Mouse (Mus musculus): ENCODE measurements around the gene Zcchc7. TPM values are rescaled to one million over a fixed set of nuclear protein-coding genes. Genes with fewer than 3 reads are reported as not detected.
"Not testable (repeated sequence)": the region's sequence is repeated elsewhere in the genome, so short reads cannot be mapped to it uniquely, and the experiment has no call there.

Gene Zcchc7
- total RNA-seq, 2 experiments from 2014 or later: 22.8 to 32.0 TPM

DNA sequence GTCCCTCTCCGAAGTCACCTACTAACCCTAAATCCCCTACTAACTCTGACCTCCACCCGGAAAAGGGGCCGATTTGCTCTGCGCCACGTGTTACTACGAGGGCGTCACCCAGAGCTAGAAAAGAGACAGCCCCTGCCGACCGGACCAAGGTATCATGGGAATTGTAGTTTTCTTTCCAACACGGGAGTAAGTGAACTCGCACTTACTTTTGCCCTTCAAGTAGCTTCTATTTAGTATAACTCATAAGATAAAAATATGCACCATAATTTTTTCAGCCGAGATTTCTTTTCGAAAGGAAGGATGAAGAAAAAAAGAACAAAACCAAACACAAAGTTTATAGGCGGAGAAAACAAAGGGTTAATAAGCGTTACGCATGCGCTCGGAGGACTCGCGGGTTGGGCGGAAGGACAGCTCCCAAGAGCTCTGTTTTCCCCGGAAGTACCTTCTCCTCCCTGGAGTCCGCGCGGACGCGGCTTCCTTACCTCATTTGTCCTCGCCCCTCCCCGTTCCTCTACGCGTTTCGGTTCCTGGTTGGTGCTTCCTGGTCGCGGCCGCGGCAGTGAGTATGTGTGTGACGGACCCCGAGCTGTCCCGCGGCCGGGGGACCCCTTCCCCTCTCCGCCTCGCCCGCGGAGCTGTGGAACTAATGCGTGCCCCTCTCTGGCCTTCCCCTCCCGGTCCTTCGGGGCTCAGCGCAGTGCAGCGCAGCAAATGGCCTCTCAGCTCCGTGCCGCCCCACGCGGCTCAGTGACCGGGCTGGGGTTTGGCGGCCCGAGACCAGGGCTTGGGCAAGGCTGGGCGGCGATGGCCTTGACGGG lies 666 bp downstream of the Zcchc7 start:
- peak; percentile 74 to 91 for DNase-seq (ENCODE audit: low spot score in 2 of 2)

DNA sequence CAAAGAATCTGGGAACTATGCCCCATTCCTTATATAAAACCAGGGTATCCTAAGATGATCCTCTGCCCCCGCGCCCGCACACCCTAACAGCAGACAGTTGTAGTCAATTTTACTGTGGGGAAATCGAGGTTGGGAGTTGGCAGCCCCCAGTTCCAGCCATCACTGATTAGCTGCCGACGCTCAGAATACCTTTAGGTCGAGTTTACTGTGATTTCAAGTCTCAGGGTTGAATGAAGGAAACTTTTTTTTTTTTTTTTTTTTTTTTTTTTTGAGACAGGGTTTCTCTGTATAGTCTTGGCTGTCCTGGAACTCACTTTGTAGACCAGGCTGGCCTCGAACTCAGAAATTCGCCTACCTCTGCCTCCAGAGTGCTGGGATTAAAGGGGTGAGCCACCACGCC lies 1.5 kb downstream of the Zcchc7 start:
- DNase-seq (ENCODE audit: low spot score in 2 of 2): not testable (repeated sequence)

DNA sequence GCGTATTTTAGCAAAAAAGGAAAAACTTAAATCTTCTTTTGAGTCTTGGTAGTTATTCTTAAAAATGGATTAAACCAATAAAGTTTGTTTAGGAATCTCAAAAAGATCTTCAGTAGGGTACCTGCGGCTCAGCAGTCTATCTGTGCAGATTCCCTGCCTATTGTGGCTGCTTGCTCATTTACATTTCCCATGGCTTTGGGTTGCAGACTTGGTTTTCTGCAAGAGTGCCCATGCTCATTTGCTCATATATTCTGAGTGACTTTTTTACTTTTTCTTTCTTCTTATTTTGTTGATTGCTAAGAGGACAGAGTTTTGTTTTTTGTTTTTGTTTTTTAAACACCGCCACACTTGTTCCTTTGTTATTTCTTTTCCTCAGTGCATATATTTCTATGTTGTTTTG lies 19.2 kb downstream of the Zcchc7 start:
- DNase-seq (ENCODE audit: low spot score in 2 of 2): no peak

- no peak for DNase-seq (ENCODE audit: low spot score in 2 of 2)
These were observed 21.0 kb downstream of the Zcchc7 start for GRCm38 (mm10) chr4:44776651-44777050.

- DNase-seq (ENCODE audit: low spot score in 2 of 2): no peak
These were observed 21.4 kb downstream of the Zcchc7 start for GRCm38 (mm10) chr4:44777101-44777500.

- DNase-seq (ENCODE audit: low spot score in 2 of 2): no peak
These were observed 22.0 kb downstream of the Zcchc7 start for GRCm38 (mm10) chr4:44777711-44778110.

DNA sequence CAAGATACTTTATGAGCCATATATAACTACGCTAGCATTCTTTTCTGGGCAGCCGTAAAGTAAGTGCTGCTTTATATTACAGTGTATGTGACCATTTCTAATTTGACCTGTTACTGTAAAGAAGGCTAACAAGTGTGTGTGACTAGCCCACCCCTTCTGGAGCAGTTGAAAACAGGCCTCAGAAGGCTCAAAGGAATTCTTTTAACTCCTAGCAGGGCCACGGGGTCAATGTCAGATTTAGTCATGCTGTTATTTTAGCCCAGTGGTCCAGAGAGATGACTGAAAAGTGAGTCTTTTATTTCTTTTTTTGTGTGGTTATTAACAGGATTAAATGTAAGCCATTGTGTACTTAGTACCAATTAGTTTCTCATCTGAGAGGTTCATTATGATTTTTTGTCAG lies 22.6 kb downstream of the Zcchc7 start:
- DNase-seq (ENCODE audit: low spot score in 2 of 2): no peak

DNA sequence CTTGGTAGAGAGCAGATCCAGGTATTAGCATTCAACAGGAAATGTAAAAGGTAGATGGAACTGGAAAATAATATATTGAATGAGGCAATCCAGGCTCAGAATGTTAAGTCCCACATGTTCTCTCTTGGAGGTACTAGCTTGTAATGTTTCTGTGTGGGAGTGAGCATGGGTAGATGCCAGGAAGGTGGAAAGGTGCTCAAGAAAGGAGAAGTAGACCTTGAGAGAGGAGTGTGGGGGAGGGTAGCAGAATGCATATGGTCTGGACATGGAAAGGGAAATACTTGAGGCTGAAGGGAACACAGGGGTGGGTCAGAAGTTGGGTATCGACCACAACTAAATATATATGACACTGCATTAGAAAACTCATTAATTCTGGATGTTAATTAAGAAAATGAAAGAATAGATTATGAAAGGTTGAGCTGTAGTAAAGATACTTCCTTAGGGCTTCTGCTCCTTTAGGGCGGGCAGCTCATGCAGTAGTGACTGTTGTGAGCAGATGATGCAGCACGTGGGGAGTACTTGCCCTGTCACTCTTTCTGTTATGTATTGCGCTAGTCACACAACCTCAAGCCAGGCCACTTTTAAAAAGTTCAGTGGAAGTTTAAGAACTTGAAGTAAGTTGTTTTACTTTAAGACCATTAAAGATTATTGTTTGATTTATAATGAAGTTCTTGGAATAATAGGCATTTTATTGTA lies 24.9 kb downstream of the Zcchc7 start:
- DNase-seq (ENCODE audit: low spot score in 2 of 2): no peak

DNA sequence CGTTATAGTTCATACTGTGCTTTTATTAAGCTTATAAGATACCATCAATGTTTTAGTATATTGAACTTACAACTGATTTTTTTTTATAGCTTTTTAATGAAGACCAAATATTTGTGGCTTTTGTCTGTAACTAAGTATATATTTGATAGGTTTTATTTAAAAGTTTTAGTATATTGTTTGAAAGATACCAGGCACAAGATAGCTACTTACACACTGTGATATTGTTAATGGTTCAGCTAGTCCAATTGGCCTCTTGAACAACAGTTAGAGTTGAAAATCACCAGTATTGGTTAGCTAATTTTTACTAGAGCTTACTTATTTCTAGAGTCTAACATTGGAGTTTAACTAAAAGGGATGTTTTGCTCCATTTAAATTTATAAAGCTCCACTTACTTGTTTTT lies 25.8 kb downstream of the Zcchc7 start:
- no peak for DNase-seq (ENCODE audit: low spot score in 2 of 2)

DNA sequence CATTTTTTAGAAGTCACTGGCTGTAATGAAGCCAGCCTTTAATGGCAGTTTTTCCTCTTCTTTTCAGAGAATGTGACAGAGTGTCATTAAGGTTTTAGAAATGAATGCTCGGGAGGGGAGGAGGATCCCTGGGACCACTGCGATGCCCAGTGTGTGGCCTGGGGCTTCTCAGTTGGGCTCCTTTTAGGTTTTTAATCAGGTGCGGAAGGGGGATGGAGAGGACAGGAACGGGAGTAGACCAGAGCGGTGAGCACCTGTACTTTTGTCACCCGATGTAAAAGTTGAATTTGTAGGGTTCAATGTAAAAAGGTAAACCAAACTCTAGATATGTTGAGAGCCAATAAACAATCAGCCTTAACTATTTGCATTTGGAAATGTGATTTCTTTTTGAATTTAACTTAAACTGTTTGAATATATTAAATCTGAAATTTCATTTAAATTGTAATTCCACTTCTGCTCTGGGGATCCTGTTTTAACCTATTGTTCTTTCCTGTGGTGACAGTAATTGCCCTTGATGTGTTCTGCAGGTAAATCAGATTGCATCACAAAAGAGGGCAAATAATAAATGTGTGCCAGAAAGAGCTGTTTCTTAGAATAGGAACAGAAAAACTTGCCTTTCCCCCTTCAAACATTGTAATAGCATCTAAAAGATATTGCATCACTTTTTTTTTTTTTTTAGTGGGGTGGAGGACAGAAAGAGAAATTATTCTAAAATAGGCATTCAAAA lies 28.1 kb downstream of the Zcchc7 start:
- no peak for DNase-seq (ENCODE audit: low spot score in 2 of 2)

GRCm38 (mm10) chr4:44812855-44813254 lies 57.2 kb downstream of the Zcchc7 start:
- DNase-seq (ENCODE audit: low spot score in 2 of 2): no peak

GRCm38 (mm10) chr4:44813770-44814169 lies 58.1 kb downstream of the Zcchc7 start:
- no peak for DNase-seq (ENCODE audit: low spot score in 2 of 2)

- DNase-seq (ENCODE audit: low spot score in 2 of 2): no peak
These were observed 60.9 kb downstream of the Zcchc7 start for GRCm38 (mm10) chr4:44816584-44816983.

- DNase-seq (ENCODE audit: low spot score in 2 of 2): no peak
These were observed 74.9 kb downstream of the Zcchc7 start for GRCm38 (mm10) chr4:44830609-44831008.

DNA sequence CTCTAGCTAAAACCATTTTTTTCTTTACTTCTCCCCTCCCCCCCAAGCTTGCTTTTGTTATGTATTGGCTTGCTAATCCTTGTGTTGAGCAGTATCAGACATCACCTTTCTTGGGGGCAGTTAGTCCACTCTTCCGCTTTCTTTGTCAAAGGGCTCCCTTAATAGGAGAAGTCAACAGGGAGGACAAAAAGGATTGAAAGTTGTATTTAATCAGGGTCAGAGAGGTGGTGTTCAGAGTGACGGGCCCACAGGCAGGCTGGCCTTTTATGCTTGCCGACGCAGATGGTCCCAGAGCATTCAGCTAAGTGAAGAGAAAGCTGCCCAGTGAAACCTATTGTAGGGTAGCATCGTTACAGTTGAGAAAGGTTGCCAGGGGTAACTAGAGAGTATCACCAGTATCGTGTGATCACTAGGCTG lies 96.2 kb downstream of the Zcchc7 start:
- no peak for DNase-seq (ENCODE audit: low spot score in 2 of 2)

GRCm38 (mm10) chr4:44871591-44871990 lies 115.9 kb downstream of the Zcchc7 start:
- no peak for DNase-seq (ENCODE audit: low spot score in 2 of 2)

GRCm38 (mm10) chr4:44872048-44872447 lies 116.4 kb downstream of the Zcchc7 start:
- DNase-seq (ENCODE audit: low spot score in 2 of 2): no peak

DNA sequence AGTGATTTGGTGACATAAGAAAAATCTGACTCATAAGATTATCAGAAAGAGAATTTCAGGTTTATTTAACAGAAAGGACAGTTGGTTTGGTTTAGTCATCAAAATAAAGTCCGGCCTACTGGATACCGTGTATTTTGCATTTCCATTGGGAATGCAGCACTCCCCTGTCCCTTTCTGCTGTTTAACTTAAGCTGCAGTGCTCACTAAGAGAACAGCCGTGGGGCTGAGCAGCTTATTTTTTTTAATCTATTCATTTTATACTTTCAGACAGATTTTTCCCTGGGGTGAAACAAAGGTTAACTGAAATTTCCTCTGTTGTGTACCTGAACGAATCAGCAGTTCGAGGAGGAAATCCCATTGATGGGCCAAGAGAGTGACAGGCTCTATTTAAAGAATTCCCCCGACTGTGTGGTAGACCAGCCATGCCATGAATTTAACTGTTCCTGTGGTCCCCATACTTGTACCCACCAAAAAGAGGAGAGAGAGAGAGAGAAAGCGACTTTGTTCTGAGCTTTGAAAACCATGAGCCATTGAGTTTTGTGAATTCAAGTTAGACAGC lies 124.5 kb downstream of the Zcchc7 start:
- no peak for DNase-seq (ENCODE audit: low spot score in 2 of 2)

GRCm38 (mm10) chr4:44886143-44886542 lies 130.5 kb downstream of the Zcchc7 start:
- no peak for DNase-seq (ENCODE audit: low spot score in 2 of 2)

DNA sequence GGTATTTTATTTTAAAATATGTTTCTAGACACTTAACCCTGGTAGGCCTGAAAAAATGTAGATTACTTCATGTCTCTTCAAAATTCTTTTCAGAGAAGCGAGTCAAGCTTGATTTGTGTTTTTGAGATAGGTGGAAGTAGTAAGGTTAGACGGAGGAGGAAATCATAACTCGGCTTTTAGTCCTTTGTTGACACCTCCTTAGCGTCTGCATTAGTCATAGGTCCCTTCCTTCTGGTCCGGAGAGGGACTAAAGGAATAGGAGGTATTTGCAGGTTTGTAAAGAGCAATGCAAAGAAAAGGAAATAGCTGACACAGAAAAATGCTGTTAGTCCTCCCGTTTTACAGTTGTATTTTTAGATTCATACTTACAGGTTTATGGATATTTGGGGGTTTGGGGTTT lies 135.7 kb downstream of the Zcchc7 start:
- DNase-seq (ENCODE audit: low spot score in 2 of 2): no peak

DNA sequence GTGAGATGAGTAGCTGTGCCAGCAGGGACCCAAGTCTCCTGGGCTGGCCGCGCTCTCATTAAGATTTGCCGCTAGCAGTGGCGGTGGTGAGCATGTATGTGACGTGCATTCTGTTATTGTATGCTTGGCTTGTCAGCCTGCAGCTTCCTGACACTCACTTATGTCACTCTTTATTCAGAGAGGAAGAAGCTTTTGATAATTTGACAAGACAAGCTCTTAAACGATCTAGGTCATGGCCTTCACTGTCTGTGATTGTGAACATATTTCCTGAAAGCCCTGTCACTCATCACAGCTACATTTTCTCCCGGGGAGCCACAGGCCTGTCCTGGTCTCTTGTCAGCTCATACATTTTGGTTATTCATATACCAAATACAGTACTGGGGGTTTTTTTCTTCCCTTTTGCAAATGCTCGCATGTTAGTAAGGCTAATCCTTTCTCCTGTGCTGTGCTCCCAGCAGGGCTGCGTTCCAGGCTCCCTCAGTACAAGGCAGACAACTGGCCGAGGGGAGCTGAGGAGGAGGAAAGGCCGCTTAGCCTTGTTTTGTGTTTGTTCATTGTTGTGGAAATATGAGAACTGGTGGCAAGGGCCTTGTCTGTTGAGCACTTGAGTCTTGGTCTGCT lies 150.1 kb downstream of the Zcchc7 start:
- DNase-seq (ENCODE audit: low spot score in 2 of 2): no peak

Data from gastrocnemius, postnatal 4 days (tissue).